Mouse (Mus musculus) liver, embryonic 14.5 days (tissue): ENCODE measurements around the gene Kif21a. TPM values are rescaled to one million over a fixed set of nuclear protein-coding genes. Genes with fewer than 3 reads are reported as not detected.
A peak's percentile ranks its signal among the peaks of the same experiment; 100 is the strongest.

Source experiments
- ATAC-seq: fragments of 200-750 bp; cut with Nextera tagmentation; 2 replicates; pipeline ENCODE4 v1.8.0; 2017; ENCODE audit warnings: moderate number of reproducible peaks, mild to moderate bottlenecking, moderate library complexity; ENCODE audit not compliant: insufficient read depth
- DNase-seq, 3 experiments: peaks; one replicate each; pipeline ENCODE4 v3.0.0-alpha.2; 2012 to 2013; ENCODE audit warnings: low read depth in 3 of 3, low spot score in 3 of 3
- H3K27ac ChIP-seq: fragments of 300-500 bp; sonication (generic); 2 replicates; pipeline ENCODE4 v1.5.1; 2014; ENCODE audit warnings: moderate library complexity, mild to moderate bottlenecking, control low read depth, inconsistent platforms
- H3K27me3 ChIP-seq: fragments of 300-500 bp; sonication (generic); 2 replicates; pipeline ENCODE4 v1.6.1; 2014; ENCODE audit warnings: mild to moderate bottlenecking, low read length, moderate library complexity; ENCODE audit not compliant: control insufficient read depth, insufficient read depth
- H3K36me3 ChIP-seq: fragments of 300-500 bp; sonication (generic); replicated peaks from 2 replicates; pipeline ENCODE4 v1.6.1; 2014; ENCODE audit warnings: low read depth; ENCODE audit not compliant: control insufficient read depth, insufficient read depth
- H3K4me1 ChIP-seq, 2 experiments: fragments of 200-500 bp in 1 of 2; fragments of 300-500 bp in 1 of 2; sonication (generic) in 1 of 2; replicated peaks; 2 replicates each; pipeline ENCODE4 v1.6.1; 2012 to 2014; ENCODE audit warnings: antibody characterized with exemption in 1 of 2, inconsistent platforms in 1 of 2, low read length in 1 of 2; ENCODE audit not compliant: control insufficient read depth in 2 of 2, insufficient read depth in 2 of 2
- H3K4me2 ChIP-seq: fragments of 300-500 bp; sonication (generic); 2 replicates; pipeline ENCODE4 v1.6.1; 2014; ENCODE audit warnings: low read depth, mild to moderate bottlenecking, control low read depth, moderate library complexity
- H3K4me3 ChIP-seq, 2 experiments: fragments of 200-500 bp in 1 of 2; fragments of 300-500 bp in 1 of 2; sonication (generic) in 1 of 2; 2 replicates each; pipeline ENCODE4 v1.5.1; 2012 to 2014; ENCODE audit warnings: low read depth in 2 of 2, low read length in 2 of 2, mild to moderate bottlenecking in 2 of 2, control low read depth in 1 of 2, inconsistent platforms in 1 of 2, moderate library complexity in 1 of 2; ENCODE audit not compliant: insufficient read depth in 1 of 2
- H3K9ac ChIP-seq: fragments of 300-500 bp; sonication (generic); replicated peaks from 2 replicates; pipeline ENCODE4 v1.6.1; 2014; ENCODE audit warnings: mild to moderate bottlenecking, control low read depth, moderate library complexity
- H3K9me3 ChIP-seq: fragments of 300-500 bp; sonication (generic); 2 replicates; pipeline ENCODE4 v1.6.1; 2016; ENCODE audit warnings: low read length, mixed read lengths; ENCODE audit not compliant: control insufficient read depth
- CTCF ChIP-seq: IDR thresholded peaks from 2 replicates; pipeline ENCODE4 v1.5.1; 2016; ENCODE audit warnings: antibody characterized with exemption, low read depth, control low read depth
- EP300 ChIP-seq: IDR thresholded peaks from 2 replicates; pipeline ENCODE4 v1.6.1; 2016; ENCODE audit warnings: antibody characterized with exemption, low read depth
- WGBS: fragments of 180-500 bp; shearing (Covaris S2); extraction: QIAGEN DNeasy Blood & Tissue Kit; methylation state at CpG from one replicate; pipeline ENCODE4 v1.1.7; 2014; ENCODE audit not compliant: insufficient replicate concordance; 5-methylcytosine and 5-hydroxymethylcytosine counted together
- polyA plus RNA-seq, 2 experiments: library from polyadenylated mRNA; depleted of rRNA in 1 of 2; stranded (reverse) in 1 of 2; unstranded in 1 of 2; fragments of >200 nt; fragmentation: Nextera tagmentation in 1 of 2; extraction: Ambion mirVana in 1 of 2; gene quantifications; 2 replicates each; pipeline versions ENCODE4 v1.2.1 to v1.2.3; 2012 to 2014

Gene Kif21a
- polyA plus RNA-seq, 2 experiments = 1.8 to 3.0 TPM

DNA sequence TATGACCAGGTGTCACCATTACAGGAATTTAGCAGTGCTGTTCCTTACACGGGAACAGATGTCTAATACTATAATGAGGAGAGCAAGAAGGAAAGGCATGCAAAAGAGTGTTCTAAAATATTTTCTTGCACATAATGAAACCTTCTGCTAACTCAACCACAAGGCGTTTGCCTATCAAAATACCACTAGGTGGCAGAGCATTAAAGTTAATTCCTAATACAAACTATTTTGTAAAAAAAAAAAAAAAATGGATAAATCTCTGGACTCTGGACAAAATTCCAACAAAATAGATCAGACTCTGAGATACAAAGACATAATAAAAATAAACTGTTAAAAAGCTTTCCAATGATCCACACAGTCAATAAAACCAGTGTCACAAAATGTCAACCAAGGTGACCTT lies 56.9 kb downstream of the Kif21a start:
- H3K9ac ChIP-seq = no peak overlapping the region
- no peaks in the 10 kb centered on the region for H3K27me3 ChIP-seq
- H3K9me3 ChIP-seq = no peaks in the 10 kb centered on the region
- H3K36me3 ChIP-seq = no peaks in the 10 kb centered on the region
- no peak for TF ChIP-seq EP300
- TF ChIP-seq CTCF = no peak
- DNase-seq = no peak
- ATAC-seq = no peak
- no peak overlapping the region for H3K4me2 ChIP-seq
- H3K27ac ChIP-seq = no peak overlapping the region
- H3K4me3 ChIP-seq = no peak overlapping the region
- 52% methylated on average over 2 of the region's 2 CpGs for WGBS
- no peaks in the 10 kb centered on the region for H3K4me1 ChIP-seq

- ATAC-seq (no peak), DNase-seq (no peak)
- Histone ChIP-seq H3K9ac (no peak overlapping the region), H3K27ac (no peak overlapping the region), H3K4me3 (no peak overlapping the region), H3K4me2 (no peak overlapping the region), H3K9me3 (no peaks in the 10 kb centered on the region), H3K27me3 (no peaks in the 10 kb centered on the region), H3K36me3 (no peaks in the 10 kb centered on the region), H3K4me1 (no peaks in the 10 kb centered on the region)
- TF ChIP-seq EP300 (no peak), CTCF (no peak)
- 74% methylated on average over 14 of the region's 14 CpGs for WGBS
These were observed 57.4 kb downstream of the Kif21a start for GRCm38 (mm10) chr15:90992388-90992787.

DNA sequence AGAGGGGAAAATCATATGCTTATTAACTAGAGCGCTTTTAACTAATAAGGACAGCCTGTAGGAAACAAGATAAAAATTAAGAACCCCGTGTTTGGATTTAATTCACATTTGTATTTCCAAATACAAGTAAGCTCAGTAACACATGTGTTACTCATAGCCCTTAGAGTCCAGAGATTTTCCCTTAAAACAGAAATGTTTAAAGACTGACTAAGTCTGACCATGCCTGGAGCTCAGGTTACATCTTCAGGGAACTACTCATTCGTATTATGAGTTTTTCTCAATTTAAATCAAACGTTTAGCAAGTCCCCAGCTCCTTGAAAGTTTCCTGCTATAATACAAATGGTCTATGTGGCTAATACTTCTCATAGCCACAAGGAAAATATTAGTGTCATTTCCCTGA lies 57.9 kb downstream of the Kif21a start:
- Histone ChIP-seq H3K9me3 (no peaks in the 10 kb centered on the region), H3K4me3 (no peak overlapping the region), H3K4me2 (no peak overlapping the region), H3K36me3 (no peaks in the 10 kb centered on the region), H3K9ac (no peak overlapping the region), H3K27me3 (no peaks in the 10 kb centered on the region), H3K27ac (no peak overlapping the region), H3K4me1 (no peaks in the 10 kb centered on the region)
- 61% methylated on average over 4 of the region's 4 CpGs for WGBS
- DNase-seq (no peak), ATAC-seq (no peak)
- TF ChIP-seq CTCF (no peak), EP300 (no peak)

DNA sequence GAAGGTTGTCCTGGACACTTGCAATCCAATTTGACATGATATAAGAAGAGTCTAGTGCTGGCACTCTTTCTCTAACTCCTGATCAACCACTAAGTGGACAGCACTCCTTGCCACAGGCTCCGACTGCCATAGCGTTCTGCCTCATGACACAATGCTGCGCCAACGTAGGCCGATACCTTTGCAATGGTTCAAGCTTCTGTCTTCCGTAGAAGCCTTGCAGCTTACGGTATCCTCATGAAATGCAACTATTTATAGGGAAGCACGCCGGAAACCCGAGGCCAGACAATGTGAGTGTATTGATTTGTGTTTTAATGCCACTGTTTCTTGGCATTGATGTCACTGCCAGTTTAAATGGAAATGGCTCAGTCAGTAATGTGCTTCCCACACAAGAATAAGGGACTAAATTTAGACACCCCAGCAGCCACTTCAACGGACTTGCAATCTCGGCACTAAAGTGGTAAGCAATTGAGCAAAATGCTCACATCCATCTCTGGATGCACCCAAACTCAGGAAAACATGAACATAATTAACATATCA lies 62.0 kb downstream of the Kif21a start:
- TF ChIP-seq CTCF (no peak), EP300 (no peak)
- Histone ChIP-seq H3K9ac (no peak overlapping the region), H3K4me2 (no peak overlapping the region), H3K4me3 (no peak overlapping the region), H3K27me3 (no peaks in the 10 kb centered on the region), H3K27ac (no peak overlapping the region), H3K36me3 (no peaks in the 10 kb centered on the region), H3K4me1 (no peaks in the 10 kb centered on the region), H3K9me3 (no peaks in the 10 kb centered on the region)
- 83% methylated on average over 12 of the region's 12 CpGs for WGBS
- ATAC-seq = no peak
- no peak for DNase-seq

GRCm38 (mm10) chr15:90975914-90976313 lies 73.8 kb downstream of the Kif21a start:
- DNase-seq (no peak), ATAC-seq (no peak)
- H3K9ac ChIP-seq = no peak overlapping the region

More at GRCm38 (mm10) chr15:90975914-90976313, 73.8 kb downstream of the Kif21a start:
- no peak overlapping the region for H3K4me2 ChIP-seq
- WGBS = 51% methylated on average over 5 of the region's 5 CpGs
- TF ChIP-seq CTCF (peak; percentile 29; the same call in 1 of the 2 replicates), EP300 (no peak)
- H3K27me3 ChIP-seq = no peaks in the 10 kb centered on the region
- H3K36me3 ChIP-seq = no peaks in the 10 kb centered on the region
- no peaks in the 10 kb centered on the region for H3K4me1 ChIP-seq
- no peak overlapping the region for H3K4me3 ChIP-seq
- peaks cover 2% of the 10 kb centered on the region; the same call in 1 of the 2 replicates for H3K9me3 ChIP-seq
- no peak overlapping the region for H3K27ac ChIP-seq
